Mouse (Mus musculus) heart, postnatal 4 days (tissue): ENCODE measurements around the gene Chrdl2. TPM values are rescaled to one million over a fixed set of nuclear protein-coding genes. Genes with fewer than 3 reads are reported as not detected.
A peak's percentile ranks its signal among the peaks of the same experiment; 100 is the strongest.
"Not testable (repeated sequence)": the region's sequence is repeated elsewhere in the genome, so short reads cannot be mapped to it uniquely, and the experiment has no call there.

Source experiments
- DNase-seq: peaks from one replicate; pipeline ENCODE4 v3.0.0; 2021
- total RNA-seq, 2 experiments: library from RNA; stranded (reverse); gene quantifications; 2 replicates each; pipeline ENCODE4 v1.2.3; 2021

Gene Chrdl2
- total RNA-seq, 2 experiments from 2014 or later = not detected

DNA sequence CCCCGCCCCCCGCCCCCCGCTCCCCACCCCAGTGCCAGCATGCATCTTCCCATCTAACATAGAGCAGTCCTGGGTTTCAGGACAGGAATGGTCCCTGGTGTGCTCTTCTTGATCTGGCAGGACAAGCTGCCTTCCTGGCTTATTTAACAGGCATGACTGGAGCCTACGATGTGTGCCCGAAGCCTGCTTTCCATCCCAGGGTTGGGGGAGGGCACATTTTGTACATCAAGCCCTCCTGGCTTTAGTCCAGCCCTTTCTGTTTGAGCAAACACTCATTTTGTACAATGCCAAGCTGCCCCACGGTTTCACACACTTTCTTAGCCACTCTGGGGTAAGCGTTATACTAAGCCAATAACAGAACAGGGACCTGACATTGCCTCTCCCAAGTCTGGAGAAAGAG is 30.1 kb downstream of the Chrdl2 start:
- DNase-seq = no peak

DNA sequence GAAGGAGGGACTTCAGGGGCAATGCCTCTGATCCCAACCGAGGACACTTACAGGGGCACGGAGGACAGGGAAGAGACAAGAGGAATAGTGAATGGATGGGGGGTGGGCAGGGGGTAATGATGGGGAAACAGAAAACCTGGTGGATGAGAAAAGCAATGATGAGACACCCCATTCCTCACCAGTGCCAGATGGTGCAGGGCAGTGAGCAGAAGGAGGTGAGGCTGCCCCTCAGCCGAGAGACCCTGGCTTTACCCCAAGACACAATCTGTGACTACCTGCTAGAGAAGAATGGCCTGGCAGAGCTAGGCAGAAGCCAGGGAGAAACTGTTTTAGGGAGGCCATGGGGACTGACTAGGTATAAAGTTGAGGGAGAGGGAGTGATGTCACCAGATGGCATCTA is 30.5 kb downstream of the Chrdl2 start:
- DNase-seq = no peak

DNA sequence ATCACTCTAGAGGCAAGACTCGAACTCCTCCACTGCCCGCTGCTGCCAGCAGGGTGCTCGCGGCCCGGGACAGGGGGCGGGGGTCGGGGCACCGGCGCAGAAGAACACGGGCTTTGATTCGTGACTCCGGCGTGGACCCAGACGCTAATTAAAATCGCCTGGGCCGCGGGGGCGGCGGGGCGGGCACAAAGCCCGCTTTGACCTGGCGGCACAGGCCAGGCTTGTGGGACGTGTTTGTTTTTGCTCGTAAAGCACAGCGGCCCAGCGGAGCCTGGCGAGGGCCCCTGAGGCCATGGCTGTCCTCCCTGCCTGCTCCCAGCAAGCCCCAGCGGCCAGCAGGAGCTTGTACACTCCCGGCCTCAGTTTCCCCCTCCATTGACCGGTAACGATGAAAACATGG is 36.1 kb downstream of the Chrdl2 start:
- DNase-seq = peak; percentile 16

DNA sequence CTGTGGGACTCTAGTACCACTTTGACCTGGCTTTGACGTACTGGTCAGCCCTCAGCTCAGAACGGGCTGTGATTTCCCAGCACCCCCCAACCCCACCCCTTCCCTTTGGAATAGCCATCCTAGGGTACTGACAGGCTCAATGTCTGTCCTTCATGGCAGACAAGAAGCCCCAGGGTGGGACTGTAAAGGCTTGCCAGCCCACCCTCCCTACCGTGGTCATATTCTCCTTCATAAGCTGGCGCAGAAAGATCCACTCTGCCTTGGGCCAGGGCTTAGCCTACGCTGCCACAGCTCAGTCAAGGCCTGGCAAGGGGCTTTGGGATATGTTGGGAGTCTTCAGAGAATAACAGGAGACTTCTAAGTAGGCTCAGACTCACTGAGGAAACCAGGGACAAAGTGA is 37.1 kb downstream of the Chrdl2 start:
- DNase-seq = no peak

DNA sequence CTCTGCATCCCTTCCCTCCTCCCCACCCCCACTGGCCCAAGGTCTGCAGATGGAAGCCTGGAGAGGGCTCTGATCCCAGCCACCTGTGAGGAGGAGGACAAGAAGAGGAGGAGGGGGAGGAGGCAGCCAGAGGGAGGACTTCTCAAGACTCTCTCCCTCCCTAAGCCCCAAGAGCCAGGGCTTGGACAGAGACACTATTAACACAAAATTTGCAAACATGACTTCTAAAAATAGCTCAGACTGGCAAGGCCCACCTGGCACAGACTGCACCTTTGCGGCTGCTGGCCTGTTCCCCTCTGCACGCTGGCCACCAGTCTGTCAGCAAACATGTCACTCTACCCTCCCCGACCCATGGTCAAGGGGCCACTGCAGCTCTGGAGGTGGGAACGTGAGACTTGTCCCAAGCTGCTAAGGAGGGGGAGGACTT is 37.6 kb downstream of the Chrdl2 start:
- DNase-seq = peak; percentile 26

DNA sequence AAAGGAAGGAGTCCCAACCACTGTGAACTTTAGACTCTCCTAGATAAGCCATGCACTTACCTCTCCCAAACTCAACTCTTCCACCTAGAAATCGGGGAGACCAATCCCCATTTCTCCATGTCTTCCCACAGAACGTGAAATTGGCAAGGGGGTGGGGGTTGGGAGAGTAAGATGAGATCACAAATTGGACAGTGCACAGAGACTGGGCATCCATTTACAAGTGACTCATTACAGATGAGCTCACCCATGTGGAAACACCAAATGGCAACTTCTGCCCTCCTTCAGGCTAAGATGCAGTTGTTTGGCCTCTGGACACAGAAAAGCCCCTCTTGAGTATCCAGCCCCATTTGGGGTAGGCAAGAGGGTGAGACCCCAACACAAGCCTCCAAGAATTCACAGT is 40.5 kb downstream of the Chrdl2 start:
- DNase-seq = no peak

DNA sequence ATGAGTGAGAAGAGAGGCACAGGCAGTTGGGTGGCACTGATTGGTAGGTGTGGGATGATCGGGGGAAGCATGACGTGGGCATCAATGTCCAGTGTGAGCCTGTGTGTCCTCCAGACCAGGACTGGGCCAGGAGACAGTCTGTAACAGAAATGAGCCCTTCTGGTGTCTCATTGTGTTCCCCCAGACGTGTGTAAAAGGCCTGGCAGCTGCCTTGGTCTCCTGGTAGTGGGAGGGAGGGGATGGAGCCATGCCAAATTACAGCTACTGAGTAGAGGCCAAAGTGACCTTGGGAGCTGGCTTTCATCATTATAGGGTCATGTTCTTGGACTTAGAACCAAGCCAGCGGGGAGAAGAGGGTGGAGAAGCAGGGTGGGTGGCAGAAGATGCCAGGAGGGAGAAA is 45.9 kb downstream of the Chrdl2 start:
- peak; percentile 43 for DNase-seq

DNA sequence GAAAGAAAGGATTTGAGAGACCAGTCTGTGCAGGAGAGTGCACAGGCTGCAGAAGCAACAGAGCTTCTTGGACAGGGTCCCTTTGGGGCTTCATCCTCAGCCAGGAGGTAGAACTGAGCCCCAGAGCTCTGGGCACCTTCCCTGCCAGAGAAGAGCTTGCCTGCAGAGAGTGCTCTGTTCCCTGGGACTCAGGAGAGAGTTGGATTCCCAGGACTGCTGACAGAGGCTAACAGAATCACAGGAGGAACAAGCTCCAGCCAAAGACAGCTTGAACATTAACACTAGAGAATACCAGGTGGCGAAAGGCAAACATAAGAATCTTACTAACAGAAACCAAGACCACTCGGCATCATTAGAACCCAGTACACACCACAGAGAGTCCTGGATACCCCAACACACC is 47.0 kb downstream of the Chrdl2 start:
- not testable (repeated sequence) for DNase-seq

DNA sequence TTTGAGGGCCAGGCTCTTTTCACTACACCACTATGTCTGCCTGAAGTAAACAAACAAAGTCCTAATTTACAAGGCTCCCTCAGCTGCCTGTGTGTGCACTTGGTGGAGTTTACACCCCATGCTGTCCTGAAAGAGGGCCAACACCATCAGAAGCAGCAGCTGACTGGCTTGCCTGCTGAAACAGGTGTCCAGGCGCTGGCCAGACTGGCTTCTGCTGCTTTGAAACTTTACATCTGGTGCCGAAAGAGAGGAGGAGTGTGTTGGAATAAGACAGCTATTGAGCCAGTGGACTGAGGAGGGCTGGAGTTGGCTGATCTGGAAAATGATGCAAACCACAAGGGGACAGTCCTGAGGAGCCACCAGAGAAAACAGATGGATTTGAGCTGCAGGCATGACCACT is 68.0 kb downstream of the Chrdl2 start:
- peak; percentile 32 for DNase-seq

DNA sequence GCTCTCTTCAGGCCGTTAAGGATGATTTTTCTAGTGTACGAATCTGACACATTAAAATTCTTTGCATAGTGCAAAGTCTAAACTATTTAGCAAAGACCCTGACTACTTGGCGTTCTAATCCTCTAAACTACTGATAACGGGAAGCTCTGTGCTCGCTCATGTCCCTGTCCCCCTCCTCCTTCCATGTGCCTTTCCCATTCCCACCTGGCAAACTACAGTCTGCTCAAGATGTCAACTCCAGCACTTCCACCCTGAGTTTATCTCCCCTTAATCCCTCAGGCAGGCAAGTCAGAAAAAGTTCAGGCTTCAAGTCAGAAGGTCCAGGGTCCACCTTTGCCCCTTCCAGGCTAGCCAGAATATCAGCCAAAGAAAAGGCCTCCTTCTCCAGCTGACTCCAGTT is 70.3 kb downstream of the Chrdl2 start:
- no peak for DNase-seq

DNA sequence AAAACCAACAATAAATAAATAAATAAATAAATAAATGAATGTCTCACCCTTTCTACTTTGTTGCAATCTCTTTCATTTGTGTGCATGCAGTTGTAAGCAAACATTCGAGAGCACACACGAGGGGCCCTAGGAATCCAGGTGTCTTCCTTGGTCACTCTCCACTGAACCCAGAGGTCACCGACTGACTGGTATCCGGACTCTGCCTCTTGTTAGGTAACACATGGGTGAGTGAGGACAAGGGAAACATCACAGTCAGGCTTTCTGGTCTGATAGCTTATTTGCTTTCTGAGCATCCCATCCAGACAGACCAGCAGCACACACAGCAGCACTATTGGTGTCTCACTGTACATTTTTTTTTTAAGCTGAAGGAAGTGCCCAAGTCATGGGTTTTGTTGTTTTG is 71.1 kb downstream of the Chrdl2 start:
- DNase-seq = no peak

DNA sequence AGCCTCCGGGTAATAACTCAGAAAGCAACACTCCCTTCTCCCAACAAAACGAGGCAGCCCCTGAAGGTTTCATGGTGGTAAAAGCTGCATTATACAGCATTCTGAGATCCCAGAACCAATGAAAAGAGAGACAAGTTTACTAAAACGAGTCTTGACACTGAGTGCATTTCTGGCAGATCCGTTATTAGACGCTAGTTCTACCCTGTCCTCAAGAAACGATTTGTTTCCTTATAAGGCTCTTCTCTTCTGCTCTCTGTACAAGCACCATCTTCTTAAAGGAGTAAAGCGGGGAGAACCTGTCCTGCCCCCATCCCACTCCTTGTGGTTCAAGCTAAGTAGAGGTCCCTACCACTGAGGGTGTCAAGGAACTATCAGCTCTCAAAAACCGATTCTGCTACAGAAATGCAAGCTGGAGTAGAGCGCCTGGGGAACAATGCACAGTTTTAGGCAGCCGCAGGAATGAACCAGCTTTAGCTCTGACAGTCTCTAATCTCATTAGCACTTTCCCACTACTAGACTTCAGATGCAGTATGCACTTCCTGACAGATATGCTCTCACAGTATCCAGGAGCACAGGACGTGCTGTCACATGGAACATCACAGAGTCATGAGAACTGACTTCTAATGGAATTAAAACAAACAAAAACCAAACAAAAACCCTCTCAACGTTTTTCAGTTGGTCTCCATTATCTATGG is 74.3 kb downstream of the Chrdl2 start:
- no peak for DNase-seq

DNA sequence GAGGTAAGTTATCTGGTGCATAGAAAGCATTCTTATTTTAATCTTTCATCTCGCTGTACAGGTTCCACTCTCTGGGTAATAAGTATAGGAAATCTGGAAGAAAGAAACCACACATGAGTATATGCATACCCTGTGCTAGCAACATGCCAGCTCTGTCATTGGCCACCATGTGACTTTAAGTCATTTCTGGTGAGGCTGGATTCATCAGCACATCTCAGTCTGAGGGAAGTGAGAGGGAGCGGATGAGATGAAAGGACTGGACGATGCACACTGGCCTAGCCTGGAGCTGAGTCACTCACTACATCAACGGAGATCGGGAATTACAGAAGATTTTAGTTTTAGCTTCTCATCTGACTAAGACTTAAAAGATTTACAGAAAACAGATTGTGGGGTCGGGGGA is 76.9 kb downstream of the Chrdl2 start:
- no peak for DNase-seq

DNA sequence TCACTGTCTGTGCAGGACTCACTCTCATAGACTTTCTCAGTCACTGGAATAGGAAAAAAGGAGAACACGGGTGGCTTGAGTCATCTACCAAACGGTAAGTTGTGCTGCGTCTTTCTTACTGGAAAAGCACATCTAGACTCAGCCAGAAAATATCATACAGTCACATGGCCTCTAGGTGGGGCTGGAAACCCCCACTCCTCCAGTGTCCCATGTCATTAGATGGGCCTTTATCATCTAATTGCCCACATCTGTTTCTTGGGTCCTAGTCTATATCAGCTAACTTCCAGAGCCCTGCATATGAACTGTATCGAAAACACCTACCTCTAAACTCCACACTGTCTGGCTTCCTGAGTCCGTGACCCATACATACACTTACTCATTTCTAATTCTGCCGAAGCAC is 77.8 kb downstream of the Chrdl2 start:
- DNase-seq = no peak

Other genes starting within 250 kb of the Chrdl2 start
- gene Olfr521, start 242.7 kb upstream of the Chrdl2 start, total RNA-seq = not detected
- 1 to 10 TPM; 3.1 to 3.6 TPM for gene Neu3, start 177.8 kb upstream of the Chrdl2 start, total RNA-seq
- under 1 TPM; 0.17 to 0.20 TPM for gene Xrra1, start 147.1 kb upstream of the Chrdl2 start, total RNA-seq
- gene Spcs2, start 142.7 kb upstream of the Chrdl2 start, total RNA-seq = 10 to 100 TPM; 64.0 to 68.1 TPM
- 10 to 100 TPM; 16.1 to 16.9 TPM for gene Rnf169, start 25.7 kb upstream of the Chrdl2 start, total RNA-seq
- 10 to 100 TPM; 28.9 to 29.1 TPM for gene Pold3, start 115.4 kb downstream of the Chrdl2 start, total RNA-seq
- gene Lipt2, start 153.1 kb downstream of the Chrdl2 start, total RNA-seq = 1 to 10 TPM; 6.8 to 7.7 TPM
- 1 to 10 TPM; 1.8 to 3.8 TPM for gene Kcne3, start 170.3 kb downstream of the Chrdl2 start, total RNA-seq
- gene Pgm2l1, start 221.2 kb downstream of the Chrdl2 start, total RNA-seq = 1 to 10 TPM; 5.6 to 6.1 TPM